Mouse (Mus musculus) megakaryocyte, embryonic 14.5 days (primary cell): ENCODE results near the gene Usp30.

Source experiments
- FLI1 ChIP-seq: IDR thresholded peaks from 2 replicates; pipeline ENCODE4 v1.6.1; 2012; ENCODE audit warnings: low read length, inconsistent platforms, mixed read lengths
- GATA1 ChIP-seq: IDR thresholded peaks from 3 replicates; pipeline ENCODE4 v1.6.1; 2012; ENCODE audit warnings: mixed read lengths, low read length, inconsistent platforms, borderline replicate concordance

DNA sequence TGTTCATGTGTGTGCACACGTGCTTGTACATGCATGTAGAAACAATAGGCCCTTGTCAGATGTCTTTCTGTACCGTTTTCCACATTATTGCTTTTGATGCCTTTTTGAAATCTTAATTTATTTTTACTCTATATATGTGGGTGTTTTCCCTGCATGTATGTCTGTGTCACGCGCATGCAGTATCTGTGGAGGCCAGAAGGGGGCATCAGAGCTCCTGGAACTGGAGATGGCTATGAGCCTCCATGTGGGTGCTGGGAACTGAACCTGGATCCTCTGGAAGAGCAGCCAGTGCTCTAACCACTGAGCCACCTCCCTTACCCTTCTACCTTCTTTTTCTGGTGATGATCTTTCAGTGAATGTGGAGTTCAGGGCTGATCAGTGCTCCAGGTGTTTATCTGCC, 5.6 kb downstream of the Usp30 start:
- TF ChIP-seq GATA1 = no peak
- TF ChIP-seq FLI1 = no peak
